Mouse (Mus musculus) retina, embryonic 14.5 days (tissue): ENCODE data around the gene Ubr4.

Experiments
- DNase-seq: peaks from one replicate; pipeline ENCODE4 v3.0.0-alpha.2; 2015; ENCODE audit warnings: low spot score

Ubr4 gene

GRCm38 (mm10) chr4:139351931-139352711 is at the start of gene Ubr4, which contains the start of the genes Mrto4 and Emc1:
TSS of gene Ubr4 (plus strand) at chr4:139352609.
TSS of gene Mrto4 (minus strand) at chr4:139352576.
TSS of gene Emc1 (plus strand) at chr4:139352587.
- peak; percentile 87 for DNase-seq

- no peak for DNase-seq
These were observed 46.9 kb upstream of the Ubr4 start for GRCm38 (mm10) chr4:139305521-139305920.

GRCm38 (mm10) chr4:139307916-139308315 is 44.5 kb upstream of the Ubr4 start:
- no peak for DNase-seq

- DNase-seq = no peak
These were observed 42.8 kb upstream of the Ubr4 start for GRCm38 (mm10) chr4:139309651-139310050.

GRCm38 (mm10) chr4:139310171-139310898 is 42.1 kb upstream of the Ubr4 start, which contains the start of the genes Pqlc2 and Akr7a5:
TSS of gene Pqlc2 (minus strand) at chr4:139310708.
TSS of gene Akr7a5 (plus strand) at chr4:139310744.
- DNase-seq = peak; percentile 99

GRCm38 (mm10) chr4:139310899-139311701 is 41.3 kb upstream of the Ubr4 start:
- DNase-seq = peak; percentile 46

- DNase-seq = no peak
These were observed 40.7 kb upstream of the Ubr4 start for GRCm38 (mm10) chr4:139311707-139312106.

- peak; percentile 72 for DNase-seq
These were observed 39.8 kb upstream of the Ubr4 start for GRCm38 (mm10) chr4:139312632-139313031.

- DNase-seq = no peak
These were observed 34.0 kb upstream of the Ubr4 start for GRCm38 (mm10) chr4:139318449-139318848.

GRCm38 (mm10) chr4:139319740-139320139 is 32.7 kb upstream of the Ubr4 start:
- DNase-seq = no peak

GRCm38 (mm10) chr4:139330605-139331004 is 21.8 kb upstream of the Ubr4 start:
- DNase-seq = peak; percentile 38

GRCm38 (mm10) chr4:139334631-139335295 is 17.6 kb upstream of the Ubr4 start:
- DNase-seq = no peak

GRCm38 (mm10) chr4:139335507-139335906 is 16.9 kb upstream of the Ubr4 start:
- no peak for DNase-seq

- peak; percentile 85 for DNase-seq
These were observed 15.5 kb upstream of the Ubr4 start for GRCm38 (mm10) chr4:139336822-139337483.

- no peak for DNase-seq
These were observed 14.3 kb upstream of the Ubr4 start for GRCm38 (mm10) chr4:139338145-139338544.

GRCm38 (mm10) chr4:139340835-139341234 is 11.6 kb upstream of the Ubr4 start:
- DNase-seq = no peak

- DNase-seq = no peak
These were observed 10.7 kb upstream of the Ubr4 start for GRCm38 (mm10) chr4:139341556-139342233.

- DNase-seq = no peak
These were observed 8.7 kb upstream of the Ubr4 start for GRCm38 (mm10) chr4:139343718-139344117.

GRCm38 (mm10) chr4:139345416-139346019 is 6.9 kb upstream of the Ubr4 start:
- DNase-seq = no peak

GRCm38 (mm10) chr4:139352832-139353231 is 423 bp downstream of the Ubr4 start:
- no peak for DNase-seq
